Mouse (Mus musculus) ES-E14 (cell line): ENCODE results near the gene Stk10.

ENCODE experiments used
- HCFC1 ChIP-seq: IDR thresholded peaks from 2 replicates; pipeline ENCODE4 v1.6.1; 2012; ENCODE audit warnings: low read length, inconsistent platforms, borderline replicate concordance; ENCODE audit not compliant: insufficient read depth
- ZC3H11A ChIP-seq: IDR thresholded peaks from 2 replicates; pipeline ENCODE4 v1.6.1; 2012; ENCODE audit warnings: low read depth, mild to moderate bottlenecking, inconsistent platforms, low read length, borderline replicate concordance
- ZNF384 ChIP-seq: IDR thresholded peaks from 2 replicates; pipeline ENCODE4 v1.6.1; 2012; ENCODE audit warnings: low read depth, low read length, inconsistent platforms

GRCm38 (mm10) chr11:32562706-32563105, 29.6 kb downstream of the Stk10 start:
- TF ChIP-seq ZC3H11A (no peak), ZNF384 (no peak), HCFC1 (no peak)
